Mouse (Mus musculus) heart, adult 11 months (tissue): Measurements from ENCODE around the gene Clip3.

Source experiments
- DNase-seq: peaks from one replicate; pipeline ENCODE4 v3.0.0; 2022

Gene Clip3

DNA sequence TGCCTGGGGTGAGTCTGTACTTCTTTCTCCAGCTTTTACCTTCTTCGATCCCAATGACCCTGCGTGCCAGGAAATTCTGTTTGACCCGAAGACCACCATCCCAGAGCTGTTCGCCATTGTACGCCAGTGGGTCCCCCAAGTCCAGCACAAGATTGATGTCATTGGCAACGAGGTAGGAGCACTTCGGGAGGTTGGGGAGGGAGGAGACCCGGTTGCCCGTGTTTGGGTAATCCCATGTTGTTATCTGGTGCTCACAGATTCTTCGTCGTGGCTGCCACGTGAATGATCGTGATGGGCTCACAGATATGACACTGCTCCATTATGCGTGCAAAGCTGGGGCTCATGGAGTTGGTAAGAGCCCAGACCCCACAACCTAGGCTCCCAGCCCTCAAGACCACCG lies 5.3 kb downstream of the Clip3 start:
- no peak for DNase-seq

DNA sequence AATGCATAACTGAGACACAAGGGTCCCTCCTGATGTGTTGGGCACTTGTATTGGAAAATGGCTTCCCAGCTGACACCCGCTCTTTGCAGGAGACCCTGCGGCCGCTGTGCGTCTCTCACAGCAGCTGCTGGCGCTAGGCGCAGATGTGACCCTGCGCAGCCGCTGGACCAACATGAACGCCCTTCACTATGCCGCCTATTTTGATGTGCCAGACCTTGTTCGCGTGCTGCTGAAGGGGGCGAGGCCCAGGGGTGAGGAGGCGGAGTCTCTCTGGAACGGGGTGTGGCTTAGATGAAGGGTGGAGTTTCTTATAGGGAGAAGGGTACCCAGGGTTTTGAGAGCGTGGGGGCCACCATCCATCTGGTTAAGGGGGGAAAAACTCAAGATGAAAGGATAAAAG lies 5.7 kb downstream of the Clip3 start:
- no peak for DNase-seq

DNA sequence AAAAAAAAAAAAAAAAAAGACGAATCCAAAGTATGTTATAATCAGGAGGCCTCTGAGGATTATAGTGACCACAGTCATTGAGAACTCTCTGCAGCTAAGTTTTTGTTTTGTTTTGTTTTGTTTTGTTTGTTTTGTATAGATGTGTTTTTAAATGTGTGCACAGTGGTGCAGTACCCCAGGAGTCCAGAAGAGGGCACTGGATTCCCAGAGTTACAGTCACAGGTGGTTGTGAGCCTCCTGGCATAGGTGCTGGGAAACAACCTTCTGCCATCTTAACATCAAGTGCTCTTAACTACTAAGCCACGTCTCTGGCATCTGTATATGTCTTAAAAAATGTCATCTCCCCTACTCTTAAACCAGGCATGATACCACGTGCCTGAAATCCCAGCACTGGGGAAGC lies 9.4 kb downstream of the Clip3 start:
- no peak for DNase-seq

DNA sequence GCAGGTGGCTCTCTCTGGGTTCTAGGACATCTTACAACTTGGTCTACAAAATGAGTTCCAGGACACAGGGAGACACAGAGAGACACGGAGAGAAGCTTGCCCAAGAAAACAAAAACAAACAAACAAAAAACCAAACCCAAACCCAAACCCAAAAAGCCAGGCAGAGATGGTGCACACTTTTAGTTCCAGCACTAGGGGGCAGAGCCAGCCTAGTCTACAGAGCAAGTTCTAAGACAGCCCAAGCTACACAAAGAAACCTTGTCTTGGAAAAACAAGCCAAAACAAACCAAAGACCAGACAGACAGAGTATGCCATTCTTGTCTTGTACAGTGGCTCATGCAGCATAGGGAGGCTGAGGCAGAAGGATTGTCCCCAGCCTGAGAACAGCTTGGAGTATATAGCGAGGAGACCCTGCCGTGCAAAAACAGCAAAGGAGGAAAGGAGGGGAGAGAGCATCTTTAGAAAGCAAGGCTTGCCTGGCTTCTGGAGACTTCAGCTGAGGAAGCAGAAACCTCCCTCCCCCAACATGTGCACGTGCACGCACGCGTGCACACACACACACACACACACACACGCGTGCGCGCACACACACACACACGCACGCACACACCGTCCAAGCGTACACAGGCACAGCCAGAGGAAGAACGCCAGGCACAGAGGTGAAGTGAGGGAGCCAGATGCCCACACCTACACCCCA lies 14.7 kb downstream of the Clip3 start:
- peak; percentile 85 for DNase-seq

DNA sequence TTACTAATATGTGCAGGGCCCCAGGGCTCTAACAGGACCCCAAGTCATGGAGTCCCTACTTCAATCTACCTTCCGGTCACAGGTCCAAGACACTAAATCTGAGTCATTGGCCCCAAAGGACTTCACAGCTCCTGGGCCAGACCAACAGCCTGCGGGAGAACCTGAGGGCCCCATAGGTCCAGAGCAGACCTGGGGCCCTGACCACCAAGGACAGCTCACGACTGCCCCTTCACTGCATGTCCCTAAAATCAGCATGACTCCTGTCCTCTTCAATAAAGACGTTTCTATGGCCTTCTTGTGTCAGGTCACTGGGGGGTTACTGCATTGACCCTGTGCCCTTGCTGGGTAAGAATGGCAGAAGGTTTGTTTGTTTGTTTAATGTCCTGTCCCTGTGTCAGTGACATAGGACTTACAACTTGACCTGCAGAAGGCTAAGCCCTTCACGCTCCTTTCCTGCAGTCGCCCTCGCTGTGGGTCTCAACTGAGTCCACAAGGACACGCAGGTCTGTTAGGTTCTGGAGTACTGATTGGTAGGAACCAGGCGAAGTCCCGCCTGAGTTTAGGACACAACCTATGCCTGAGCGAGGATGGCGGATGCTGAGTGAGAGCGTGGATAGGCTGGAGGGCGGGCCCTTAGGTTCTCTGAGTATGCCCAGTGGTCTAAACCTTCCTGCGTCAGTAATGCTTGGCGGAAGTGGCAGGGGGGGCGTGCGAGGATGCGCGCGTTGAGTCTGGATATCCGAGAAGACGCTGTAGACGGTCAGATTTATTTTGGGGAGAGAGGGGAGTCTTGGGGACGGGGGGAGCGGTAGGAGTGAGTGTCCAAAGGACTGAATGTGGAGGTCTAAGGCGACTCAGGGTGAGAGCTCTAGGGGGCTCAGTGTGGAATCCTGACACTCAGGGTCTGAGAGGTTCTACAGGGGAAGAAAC lies 16.8 kb downstream of the Clip3 start, which contains the start of gene Alkbh6:
Gene Alkbh6 (plus strand): TSS at position 642 of the 930 bp plus-strand sequence.
- DNase-seq = peak; percentile 100

DNA sequence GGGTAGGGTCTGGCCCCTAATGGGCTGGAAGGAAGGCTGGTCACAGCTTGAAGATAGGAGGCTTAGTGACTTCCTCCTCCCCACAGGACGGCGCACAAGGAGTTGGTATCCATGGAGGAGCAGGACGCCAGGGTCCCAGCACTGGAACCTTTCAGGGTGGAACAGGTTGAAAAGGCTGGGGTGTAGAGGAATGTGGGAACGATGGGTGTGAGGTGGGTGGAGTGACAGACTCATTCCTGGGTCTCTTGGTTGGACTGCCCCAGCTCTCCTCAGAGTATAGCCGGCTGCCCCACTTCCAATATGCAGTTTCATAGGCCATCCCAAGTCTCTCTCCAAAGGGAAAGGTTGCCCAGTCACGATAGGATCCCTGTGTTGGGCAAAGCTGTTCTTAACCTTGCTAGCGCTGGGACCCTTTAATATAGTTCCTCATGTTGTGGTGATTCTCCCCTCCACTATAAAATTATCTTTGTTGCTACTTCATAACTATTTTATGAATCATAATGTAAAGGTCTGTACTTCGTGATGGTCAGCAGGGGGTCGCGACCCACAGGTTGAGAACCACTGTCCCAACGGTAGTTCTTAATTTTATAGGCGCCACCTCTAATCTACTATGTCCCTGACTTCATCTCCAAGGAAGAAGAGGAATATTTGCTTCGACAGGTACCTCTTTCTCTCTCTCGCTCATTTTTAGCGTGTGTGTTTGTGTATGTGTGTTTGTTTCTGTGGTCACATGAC lies 18.0 kb downstream of the Clip3 start:
- DNase-seq = peak; percentile 87

DNA sequence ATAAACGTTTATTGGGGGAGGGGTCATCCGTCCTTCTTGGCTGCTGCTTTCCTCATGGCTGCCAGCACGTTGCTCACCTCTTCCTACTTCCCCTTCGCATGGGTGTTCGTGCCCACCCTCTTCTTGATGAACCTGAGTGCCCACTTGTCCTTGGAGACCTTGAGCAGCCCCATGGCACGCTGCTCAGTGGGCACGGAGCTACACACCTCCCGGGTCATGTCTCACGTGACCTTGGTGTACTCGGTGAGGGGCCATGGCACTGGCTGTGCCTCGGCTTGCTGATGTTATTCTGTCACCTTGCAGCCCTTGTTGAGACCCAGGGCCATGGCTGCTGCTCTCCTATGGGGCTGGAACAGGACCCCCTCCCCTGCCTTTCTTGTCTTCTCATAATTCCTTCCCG lies 18.6 kb downstream of the Clip3 start:
- DNase-seq = peak; percentile 86

DNA sequence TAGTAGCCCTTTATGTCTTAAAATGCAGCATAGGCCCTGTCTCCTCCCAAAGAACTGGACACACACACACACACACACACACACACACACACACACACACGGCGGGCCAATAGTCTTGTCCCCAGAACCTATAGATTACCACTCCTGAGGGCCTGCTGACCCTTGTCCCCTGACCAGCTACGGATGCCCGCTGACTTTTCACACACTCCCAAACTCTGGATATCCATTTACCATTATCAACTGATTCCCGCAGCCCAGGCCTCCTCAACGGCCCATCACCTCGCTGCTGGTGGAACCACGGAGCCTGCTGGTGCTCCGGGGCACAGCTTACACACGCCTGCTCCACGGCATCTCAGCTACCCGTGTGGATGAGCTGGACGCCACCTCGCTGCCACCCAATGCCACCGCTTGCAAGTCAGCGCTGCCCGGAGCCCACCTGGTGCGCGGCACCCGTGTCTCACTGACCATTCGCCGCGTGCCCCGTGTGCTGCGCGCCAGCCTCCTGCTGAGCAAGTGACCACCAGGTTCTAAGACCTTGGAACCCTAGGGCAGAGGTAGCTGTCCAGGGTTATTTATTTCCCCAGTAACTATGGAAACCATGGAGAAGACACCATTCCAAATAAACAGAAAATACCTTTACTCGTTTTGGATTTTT lies 22.3 kb downstream of the Clip3 start:
- peak; percentile 86 for DNase-seq

DNA sequence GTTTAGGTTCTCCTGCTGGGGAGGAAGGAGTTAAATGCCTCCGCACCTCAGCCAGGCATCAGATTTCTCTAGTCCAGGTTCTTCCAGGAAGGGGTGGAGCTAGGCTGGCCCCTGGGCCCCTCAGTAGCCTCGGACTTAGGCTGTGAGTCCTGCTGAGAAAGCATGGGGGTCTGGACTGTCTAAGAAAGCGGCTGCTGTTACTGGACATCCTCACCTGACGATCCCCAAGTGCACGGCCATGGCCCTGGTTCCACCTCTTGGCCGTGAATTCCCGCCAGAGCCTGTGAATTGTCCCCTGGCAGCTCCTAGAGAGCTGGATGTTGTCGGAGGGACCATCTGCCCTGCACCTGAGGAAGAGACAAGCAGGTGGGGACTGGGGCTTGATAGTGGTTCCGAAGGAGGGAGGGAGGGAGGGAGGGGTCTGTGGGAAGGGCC lies 23.2 kb downstream of the Clip3 start, which contains the start of gene Syne4:
Gene Syne4 (plus strand): TSS at position 87 of the 435 bp plus-strand sequence.
- no peak for DNase-seq

DNA sequence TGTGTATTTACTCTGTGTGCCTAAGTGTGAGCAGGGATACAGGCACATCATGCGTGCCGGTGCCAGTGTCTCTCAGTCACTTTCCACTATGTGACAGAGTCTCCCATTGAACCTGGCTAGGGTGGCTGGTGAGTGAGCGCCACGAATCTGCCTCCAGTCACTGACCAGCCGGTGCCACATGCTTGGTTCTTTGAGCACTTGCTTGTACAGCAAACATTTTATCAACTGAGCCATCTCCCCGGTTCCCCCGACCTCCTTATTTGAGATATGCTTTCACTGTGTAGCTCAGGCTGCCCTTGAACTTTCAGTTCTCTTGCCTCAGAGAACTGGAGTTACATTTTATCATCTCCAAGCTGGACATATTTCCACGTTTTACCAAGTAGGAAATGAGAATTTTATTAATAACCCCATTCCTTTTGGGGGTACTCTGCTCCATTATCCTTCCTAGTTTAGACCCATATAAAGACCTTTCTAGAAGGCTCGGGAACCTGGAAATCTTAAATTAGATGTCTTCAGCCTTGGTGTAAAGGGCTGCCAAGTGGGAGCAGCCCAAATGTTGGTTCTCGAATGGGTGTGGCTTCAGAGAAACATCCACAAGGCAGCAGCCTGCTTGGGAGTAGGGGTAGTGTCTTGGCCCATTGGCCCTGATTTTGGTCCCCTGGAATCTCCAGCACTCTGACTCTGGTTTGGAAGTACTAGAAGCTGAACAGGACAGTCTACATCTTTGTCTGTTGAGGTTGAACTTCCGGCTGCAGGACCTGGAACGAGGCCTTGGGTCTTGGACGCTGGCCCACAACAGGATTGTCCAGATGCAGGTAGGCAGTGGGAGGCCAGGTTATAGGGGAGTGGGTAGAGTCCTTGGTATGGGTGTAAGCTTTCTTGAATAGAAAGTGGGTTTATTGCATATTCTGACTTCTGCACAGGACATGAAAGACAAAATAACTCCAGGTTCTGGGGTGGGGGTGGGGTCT lies 24.3 kb downstream of the Clip3 start:
- no peak for DNase-seq

DNA sequence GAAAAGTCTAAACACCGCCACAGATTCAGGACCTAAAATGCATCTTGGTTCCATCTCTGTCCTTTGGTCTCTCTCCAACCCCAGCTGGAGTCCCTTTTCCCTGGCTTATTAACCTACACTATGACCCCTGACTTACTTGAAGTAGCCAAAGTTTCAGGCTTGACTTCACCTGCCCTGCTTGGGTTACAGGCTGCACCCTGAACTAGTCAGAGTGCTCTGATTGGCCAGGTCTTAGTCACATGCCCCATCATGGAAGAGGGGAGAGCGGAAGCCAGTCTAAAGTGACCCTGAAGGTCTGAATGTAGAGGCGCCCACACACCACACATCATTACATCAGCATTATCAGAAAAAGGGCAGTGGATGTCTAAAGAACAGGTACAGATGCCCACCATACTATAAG lies 26.6 kb downstream of the Clip3 start:
- no peak for DNase-seq

DNA sequence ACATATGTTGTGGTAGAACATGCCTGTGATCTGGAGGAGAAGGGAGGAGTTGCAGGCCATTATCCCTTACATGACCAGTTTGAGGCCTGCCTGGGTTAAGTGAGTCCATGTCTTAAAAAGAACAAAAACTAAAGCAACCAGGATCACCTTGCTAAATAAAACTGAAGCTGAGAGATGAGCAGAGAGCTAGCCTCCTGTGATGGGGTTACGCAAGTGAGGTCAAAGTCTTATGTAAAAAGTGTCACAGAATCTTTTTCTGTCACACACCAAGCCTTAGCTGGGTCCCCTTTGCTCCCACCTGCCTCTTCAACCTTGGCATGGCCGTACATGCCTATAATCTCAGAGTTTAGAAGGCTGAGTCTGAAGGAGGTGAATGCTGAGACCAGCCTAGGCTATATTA lies 29.4 kb downstream of the Clip3 start:
- DNase-seq = no peak

DNA sequence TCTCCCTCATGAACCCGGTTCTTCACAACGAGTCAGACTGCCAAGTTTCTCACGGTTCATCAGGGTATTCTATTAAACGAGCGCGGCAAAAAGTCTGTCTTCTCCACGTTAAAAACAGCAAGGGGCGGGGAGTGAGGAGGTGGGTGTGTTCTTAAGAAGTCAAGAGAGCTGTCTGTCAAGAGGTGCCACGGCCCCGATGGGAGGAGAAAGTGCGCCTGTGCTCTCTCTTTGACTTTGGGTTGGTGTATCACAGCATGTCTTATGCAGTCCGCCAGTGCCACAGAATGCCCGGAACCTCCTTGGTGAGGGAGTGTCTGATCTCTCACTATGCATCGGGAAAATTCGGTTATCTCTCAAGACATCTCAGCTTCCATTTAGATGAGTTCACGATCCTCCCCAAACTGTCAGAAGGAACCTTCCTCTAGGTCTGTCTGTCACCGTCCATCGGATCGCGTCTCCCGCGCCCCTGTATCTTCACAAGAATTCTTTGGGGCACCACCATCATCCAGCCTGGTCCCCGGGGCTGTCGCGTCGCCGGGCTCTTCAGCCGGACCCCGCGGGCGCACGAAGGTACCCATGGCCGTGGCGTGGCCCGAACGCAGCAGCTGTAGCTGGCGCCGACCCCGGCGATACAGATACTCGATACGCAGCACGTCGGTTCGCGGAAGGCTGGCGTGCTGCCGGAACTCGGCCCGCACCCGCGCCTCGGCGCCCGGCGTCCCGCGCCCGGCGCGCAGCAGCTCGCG lies 30.2 kb downstream of the Clip3 start, which contains the start of gene E130208F15Rik:
Gene E130208F15Rik (plus strand): TSS at position 202 of the 746 bp plus-strand sequence.
- peak; percentile 97 for DNase-seq

DNA sequence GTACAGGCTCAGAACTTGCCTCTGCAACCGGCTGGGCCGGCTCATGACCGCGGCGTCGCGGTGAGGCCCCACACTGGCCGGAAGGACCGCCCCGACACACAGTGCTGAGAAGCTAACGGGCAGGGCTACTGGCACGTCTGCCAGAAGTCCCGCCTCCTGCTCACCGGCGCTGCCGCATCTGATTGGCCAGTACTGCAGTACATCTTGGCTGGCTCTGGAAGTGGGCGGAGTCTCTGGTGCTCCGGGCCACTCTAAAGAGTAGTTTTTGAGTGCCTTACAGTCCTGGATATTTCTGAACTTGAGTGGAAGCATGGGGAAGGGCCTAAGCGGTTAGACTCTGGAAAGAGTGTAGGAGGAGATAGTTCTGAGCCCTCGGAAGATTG lies 30.7 kb downstream of the Clip3 start:
- DNase-seq = peak; percentile 100

DNA sequence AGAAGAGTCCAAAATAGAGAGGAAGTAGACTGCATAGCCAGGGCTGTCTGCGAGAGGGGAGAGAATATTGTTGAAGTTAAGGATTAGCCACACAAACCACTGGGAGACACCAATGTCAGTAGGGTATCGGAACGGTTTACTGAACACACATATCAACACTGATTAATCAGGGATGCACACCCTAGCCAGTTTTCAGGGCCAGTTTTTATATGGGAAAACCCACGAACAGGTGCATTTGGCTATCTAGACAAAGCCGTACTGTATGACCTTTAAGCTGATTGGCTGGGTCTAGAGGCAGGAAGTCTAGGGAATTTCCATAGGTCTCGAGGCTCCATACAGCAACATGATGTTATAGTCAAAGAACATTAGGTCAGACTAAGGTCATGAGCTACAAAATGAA lies 31.3 kb downstream of the Clip3 start:
- no peak for DNase-seq

DNA sequence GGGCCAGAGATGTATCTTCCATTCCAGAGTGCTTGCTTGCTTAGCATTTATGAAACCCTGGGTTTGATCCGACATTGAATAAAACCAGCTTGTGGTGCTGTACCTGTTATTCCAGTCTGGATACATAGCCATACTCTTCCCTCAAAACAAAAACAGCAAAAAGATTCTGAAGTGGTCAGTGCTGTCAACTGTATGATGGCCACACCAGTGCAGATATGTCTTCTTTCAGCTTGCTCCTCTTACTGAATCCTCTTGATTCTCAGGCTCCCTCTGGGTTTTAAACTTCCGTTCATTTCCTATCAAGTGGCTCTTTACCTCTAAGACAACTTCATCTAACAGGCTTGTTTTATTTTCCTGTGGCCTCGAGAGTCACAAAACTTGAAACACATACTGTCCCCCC lies 32.3 kb downstream of the Clip3 start, which contains the start of gene Sdhaf1:
Gene Sdhaf1 (minus strand): TSS at position 101 of the 400 bp plus-strand sequence.
- no peak for DNase-seq

DNA sequence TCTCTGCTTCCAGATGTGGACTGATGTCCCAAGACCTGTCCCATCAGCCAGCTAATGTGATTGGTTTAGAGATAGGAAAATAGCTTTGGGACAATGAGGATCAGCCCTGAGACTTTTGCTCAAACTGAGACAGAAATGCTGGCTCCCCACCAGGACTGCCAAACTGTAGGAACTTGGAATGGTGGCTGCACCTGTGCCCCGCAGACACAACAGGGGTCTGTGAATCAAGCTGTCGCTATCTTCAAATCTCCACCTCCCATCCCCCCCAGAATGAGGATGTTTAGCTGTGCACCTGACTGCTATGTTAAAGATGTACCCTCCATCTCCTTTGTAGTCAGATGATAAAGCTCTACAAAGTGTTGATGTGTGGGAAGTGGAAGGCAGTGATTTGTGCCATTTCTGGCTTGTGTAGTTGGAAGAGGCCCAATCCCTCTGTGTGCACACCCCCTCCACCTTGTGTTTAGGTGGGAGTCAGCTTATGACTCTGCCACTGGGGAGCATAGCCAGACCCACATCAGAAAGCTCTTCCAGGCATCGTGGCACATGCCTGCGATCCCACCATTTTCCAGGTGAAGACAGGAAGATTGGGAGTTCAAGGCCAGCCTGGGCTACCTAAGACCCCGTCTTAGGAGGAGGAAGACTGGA lies 32.9 kb downstream of the Clip3 start:
- DNase-seq = no peak

DNA sequence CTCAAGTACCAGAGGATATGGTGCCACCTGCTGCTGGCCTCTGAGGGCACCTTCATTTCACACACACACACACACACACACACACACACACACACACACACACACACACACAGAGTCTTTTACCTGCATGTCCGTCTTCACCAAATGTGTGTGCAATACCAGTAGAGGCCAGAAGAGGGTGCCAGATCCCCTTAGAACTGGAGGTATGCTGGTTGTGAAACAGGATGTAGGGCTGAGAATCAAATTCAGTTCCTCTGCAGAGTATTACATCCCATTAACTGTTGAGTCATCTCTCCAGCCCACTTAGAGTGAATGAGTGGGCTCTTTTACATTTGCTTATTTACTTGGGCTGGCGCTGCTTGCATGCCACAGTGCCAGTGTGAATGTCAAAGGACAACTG lies 33.8 kb downstream of the Clip3 start:
- DNase-seq = no peak

DNA sequence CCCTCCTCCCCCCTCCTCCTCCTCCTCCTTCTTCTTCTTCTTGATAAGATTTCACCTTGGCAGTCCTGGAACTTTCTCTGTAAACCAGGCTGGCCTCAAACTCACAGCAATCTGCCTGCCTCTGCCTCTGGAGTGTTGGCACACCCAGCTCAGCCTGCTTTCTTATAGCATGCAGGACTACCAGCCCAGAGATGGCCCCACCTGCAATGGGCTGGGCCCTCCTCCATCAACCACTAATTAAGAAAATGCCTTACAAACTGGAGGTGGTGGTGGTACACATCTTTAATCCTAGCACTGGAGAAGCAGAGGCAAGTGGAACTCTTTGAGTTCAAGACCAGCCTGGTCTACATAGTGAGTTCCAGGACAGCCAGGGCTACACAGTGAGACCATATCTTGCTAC lies 34.9 kb downstream of the Clip3 start:
- DNase-seq = no peak

DNA sequence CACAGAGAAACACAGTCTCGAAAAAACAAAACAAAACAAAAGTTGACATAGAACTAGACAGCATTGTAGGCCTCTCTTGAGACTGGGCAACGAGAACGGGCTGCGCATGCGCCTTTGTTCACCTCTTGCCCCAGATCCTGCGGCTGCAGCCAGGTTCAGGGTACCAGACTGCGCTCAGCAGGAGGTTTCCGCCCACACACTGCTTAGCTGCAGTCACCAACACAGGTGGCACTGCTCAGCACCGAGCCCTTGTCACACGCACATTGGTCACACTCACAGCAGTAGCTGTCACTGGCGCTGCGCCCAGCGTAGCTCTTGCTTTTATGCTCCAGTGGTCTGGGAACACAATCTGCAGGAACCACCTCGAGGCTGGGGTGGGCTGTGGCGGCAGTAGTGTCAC lies 35.6 kb downstream of the Clip3 start:
- no peak for DNase-seq
